Mouse (Mus musculus) forebrain, embryonic 14.5 days (tissue): ENCODE measurements around the gene Galnt10. TPM values are rescaled to one million over a fixed set of nuclear protein-coding genes. Genes with fewer than 3 reads are reported as not detected.

ENCODE experiments used
- ATAC-seq: fragments of 200-750 bp; cut with Nextera tagmentation; 2 replicates; pipeline ENCODE4 v1.8.0; 2017; ENCODE audit warnings: mild to moderate bottlenecking, moderate library complexity
- DNase-seq: peaks from one replicate; pipeline ENCODE4 v3.0.0-alpha.2; 2015; ENCODE audit warnings: low spot score
- H3K27ac ChIP-seq: fragments of 300-500 bp; sonication (generic); 2 replicates; pipeline ENCODE4 v1.5.1; 2014; ENCODE audit warnings: low read depth, mild to moderate bottlenecking, control low read depth, low read length, moderate library complexity
- H3K27me3 ChIP-seq: fragments of 300-500 bp; sonication (generic); replicated peaks from 2 replicates; pipeline ENCODE4 v1.6.1; 2014; ENCODE audit warnings: low read length, control low read depth, mixed read lengths; ENCODE audit not compliant: control insufficient read depth, insufficient read depth
- H3K36me3 ChIP-seq: fragments of 300-500 bp; sonication (generic); 2 replicates; pipeline ENCODE4 v1.6.1; 2014; ENCODE audit warnings: low read length, control low read depth; ENCODE audit not compliant: control insufficient read depth, insufficient read depth
- H3K4me1 ChIP-seq: fragments of 300-500 bp; sonication (generic); 2 replicates; pipeline ENCODE4 v1.6.1; 2014; ENCODE audit warnings: antibody characterized with exemption, low read length, control low read depth; ENCODE audit not compliant: control insufficient read depth, insufficient read depth
- H3K4me2 ChIP-seq: fragments of 300-500 bp; sonication (generic); 2 replicates; pipeline ENCODE4 v1.6.1; 2014; ENCODE audit warnings: mild to moderate bottlenecking, control low read depth, low read length
- H3K4me3 ChIP-seq: fragments of 300-500 bp; sonication (generic); 2 replicates; pipeline ENCODE4 v1.5.1; 2014; ENCODE audit warnings: low read depth, low read length, control low read depth
- H3K9ac ChIP-seq: fragments of 300-500 bp; sonication (generic); 2 replicates; pipeline ENCODE4 v1.6.1; 2014; ENCODE audit warnings: mild to moderate bottlenecking, low read length, control low read depth, moderate library complexity
- H3K9me3 ChIP-seq: fragments of 300-500 bp; sonication (generic); replicated peaks from 2 replicates; pipeline ENCODE4 v1.6.1; 2016; ENCODE audit warnings: low read length, control low read depth, mixed read lengths; ENCODE audit not compliant: control insufficient read depth
- WGBS: fragments of 180-500 bp; shearing (Covaris S2); extraction: QIAGEN DNeasy Blood & Tissue Kit; methylation state at CpG from one replicate; pipeline ENCODE4 v1.1.7; 2014; 5-methylcytosine and 5-hydroxymethylcytosine counted together
- polyA plus RNA-seq: library from polyadenylated mRNA; unstranded; fragments of >200 nt; fragmentation: Nextera tagmentation; extraction: Ambion mirVana; gene quantifications from 2 replicates; pipeline ENCODE4 v1.2.1, GENCODE M21; 2014

Gene Galnt10
- polyA plus RNA-seq, 1 experiment from 2014 or later: 6.1 TPM

GRCm38 (mm10) chr11:57646940-57647339, 1.7 kb downstream of the Galnt10 start:
- H3K4me2 ChIP-seq: peak overlapping the region; percentile 85; the same call in 1 of the 2 replicates
- WGBS: 89% methylated on average over 8 of the region's 8 CpGs
- H3K4me1 ChIP-seq: peaks cover 14% of the 10 kb centered on the region; the same call in 1 of the 2 replicates
- no peak overlapping the region for H3K4me3 ChIP-seq
- no peaks in the 10 kb centered on the region for H3K27me3 ChIP-seq
- no peak overlapping the region for H3K9ac ChIP-seq
- H3K27ac ChIP-seq: no peak overlapping the region
- ATAC-seq: no peak
- H3K9me3 ChIP-seq: no peaks in the 10 kb centered on the region
- DNase-seq: no peak
- H3K36me3 ChIP-seq: no peaks in the 10 kb centered on the region

- ATAC-seq (no peak), DNase-seq (no peak)
- H3K9ac ChIP-seq: no peak overlapping the region; the same call in 1 of the 2 replicates
- H3K27ac ChIP-seq: no peak overlapping the region
- 73% methylated on average over 5 of the region's 5 CpGs for WGBS
- H3K4me3 ChIP-seq: no peak overlapping the region
- H3K9me3 ChIP-seq: no peaks in the 10 kb centered on the region
- H3K36me3 ChIP-seq: no peaks in the 10 kb centered on the region
- no peaks in the 10 kb centered on the region for H3K27me3 ChIP-seq
- H3K4me1 ChIP-seq: peaks cover 14% of the 10 kb centered on the region; the same call in 1 of the 2 replicates
- peak overlapping the region; percentile 85; the same call in 1 of the 2 replicates for H3K4me2 ChIP-seq
These were observed 2.2 kb downstream of the Galnt10 start for GRCm38 (mm10) chr11:57647446-57647845.

- Histone ChIP-seq H3K27me3 (no peaks in the 10 kb centered on the region), H3K36me3 (no peaks in the 10 kb centered on the region), H3K4me3 (no peak overlapping the region), H3K4me2 (no peak overlapping the region), H3K27ac (no peak overlapping the region), H3K9ac (no peak overlapping the region), H3K4me1 (peaks cover 14% of the 10 kb centered on the region; the same call in 1 of the 2 replicates), H3K9me3 (no peaks in the 10 kb centered on the region)
- 91% methylated on average over 11 of the region's 11 CpGs for WGBS
- no peak for DNase-seq
- ATAC-seq: no peak
These were observed 3.1 kb downstream of the Galnt10 start for GRCm38 (mm10) chr11:57648196-57648800.

GRCm38 (mm10) chr11:57649269-57649668, 4.0 kb downstream of the Galnt10 start:
- 79% methylated on average over 4 of the region's 4 CpGs for WGBS
- H3K27ac ChIP-seq: no peak overlapping the region
- no peaks in the 10 kb centered on the region for H3K9me3 ChIP-seq
- no peak for DNase-seq
- no peak overlapping the region for H3K9ac ChIP-seq
- no peaks in the 10 kb centered on the region for H3K27me3 ChIP-seq
- H3K4me2 ChIP-seq: no peak overlapping the region
- H3K4me3 ChIP-seq: no peak overlapping the region
- no peaks in the 10 kb centered on the region for H3K36me3 ChIP-seq
- no peak for ATAC-seq
- peaks cover 10% of the 10 kb centered on the region; the same call in 1 of the 2 replicates for H3K4me1 ChIP-seq

GRCm38 (mm10) chr11:57649671-57650070, 4.4 kb downstream of the Galnt10 start:
- Histone ChIP-seq H3K36me3 (no peaks in the 10 kb centered on the region), H3K9ac (no peak overlapping the region), H3K4me3 (no peak overlapping the region), H3K4me2 (no peak overlapping the region), H3K27ac (no peak overlapping the region), H3K27me3 (no peaks in the 10 kb centered on the region), H3K9me3 (no peaks in the 10 kb centered on the region), H3K4me1 (peaks cover 10% of the 10 kb centered on the region; the same call in 1 of the 2 replicates)
- no peak for ATAC-seq
- no peak for DNase-seq
- 80% methylated on average over 10 of the region's 10 CpGs for WGBS

GRCm38 (mm10) chr11:57650867-57651266, 5.6 kb downstream of the Galnt10 start:
- Histone ChIP-seq H3K9me3 (no peaks in the 10 kb centered on the region), H3K27me3 (no peaks in the 10 kb centered on the region), H3K36me3 (no peaks in the 10 kb centered on the region), H3K4me1 (peaks cover 11% of the 10 kb centered on the region; the same call in 1 of the 2 replicates), H3K27ac (no peak overlapping the region), H3K4me2 (no peak overlapping the region), H3K9ac (no peak overlapping the region), H3K4me3 (no peak overlapping the region)
- DNase-seq: no peak
- 84% methylated on average over 2 of the region's 2 CpGs for WGBS
- ATAC-seq: no peak

GRCm38 (mm10) chr11:57651281-57651810, 6.1 kb downstream of the Galnt10 start:
- peaks cover 13% of the 10 kb centered on the region; the same call in 1 of the 2 replicates for H3K4me1 ChIP-seq
- H3K4me3 ChIP-seq: no peak overlapping the region
- ATAC-seq (peak; percentile 44; the same call in 1 of the 2 replicates), DNase-seq (peak; percentile 60)
- no peaks in the 10 kb centered on the region for H3K36me3 ChIP-seq
- H3K9ac ChIP-seq: no peak overlapping the region
- 0 out of 2 replicates have a peak overlapping the region, but pooled peaks have one; percentile 5 for H3K27ac ChIP-seq
- H3K4me2 ChIP-seq: no peak overlapping the region
- no peaks in the 10 kb centered on the region for H3K27me3 ChIP-seq
- WGBS: 45% methylated on average over 15 of the region's 15 CpGs
- no peaks in the 10 kb centered on the region for H3K9me3 ChIP-seq

GRCm38 (mm10) chr11:57652206-57652922, 7.1 kb downstream of the Galnt10 start:
- Histone ChIP-seq H3K36me3 (no peaks in the 10 kb centered on the region), H3K27me3 (no peaks in the 10 kb centered on the region), H3K9ac (no peak overlapping the region), H3K4me1 (peaks cover 16% of the 10 kb centered on the region; the same call in 1 of the 2 replicates), H3K27ac (no peak overlapping the region), H3K9me3 (no peaks in the 10 kb centered on the region), H3K4me3 (no peak overlapping the region), H3K4me2 (no peak overlapping the region)
- WGBS: 62% methylated on average over 23 of the region's 23 CpGs
- no peak for ATAC-seq
- DNase-seq: no peak
